26 mouse cellular contexts compared by ENCODE assay signal in genomic region chr6:116653191-116653590, GRCm38 (mm10). TPM values are rescaled to one million over a fixed set of nuclear protein-coding genes. Genes with fewer than 3 reads are reported as not detected.
A peak's percentile ranks its signal among the peaks of the same experiment; 100 is the strongest.
DNase-seq lines count a peak whose midpoint lies in the region; ATAC-seq and TF ChIP-seq lines count a peak whose summit lies in the region.
"Had no signal": no experiment of that assay in that cellular context is flagged by ENCODE, and none has a peak within 500 bp of the region (broad histone marks: within the 10 kb centered on the region; RNA-seq: fewer than 3 reads in every experiment).

No protein-coding gene starts in this region.

- peak overlapping the region; percentile 45 for H3K9ac ChIP-seq in heart, postnatal 0 days (replicated peaks; ENCODE audit: low read depth, low read length)
- 0 out of 2 replicates have a peak overlapping the region, but pooled peaks have one; percentile 0 for H3K9ac ChIP-seq in lung, embryonic 16.5 days (ENCODE audit: low read length)
- no peak overlapping the region for H3K9ac ChIP-seq in stomach, postnatal 0 days (ENCODE audit: low read length)
- H3K9ac ChIP-seq: embryonic facial prominence, embryonic 15.5 days; forebrain, postnatal 0 days; hindbrain, embryonic 13.5 days; intestine, embryonic 15.5 days had no signal

- H3K4me1 ChIP-seq in heart, postnatal 0 days (ENCODE audit: control insufficient read depth, insufficient read depth), result peaks cover 10% of the 10 kb centered on the region; the same call in 1 of the 2 replicates
- H3K4me1 ChIP-seq in lung, embryonic 16.5 days (replicated peaks; ENCODE audit: control insufficient read depth, insufficient read depth, low read length), result peaks cover 14% of the 10 kb centered on the region
- H3K4me1 ChIP-seq in stomach, postnatal 0 days (replicated peaks; ENCODE audit: control insufficient read depth, insufficient read depth), result peaks cover 2% of the 10 kb centered on the region; the same call in 1 of the 2 replicates

- peak overlapping the region; percentile 56; the same call in 1 of the 2 replicates for H3K4me3 ChIP-seq in heart, postnatal 0 days (ENCODE audit: low read depth, low read length)
- no peak overlapping the region for H3K4me3 ChIP-seq in lung, embryonic 16.5 days (ENCODE audit: low read length)
- H3K4me3 ChIP-seq in stomach, postnatal 0 days (ENCODE audit: low read depth, low read length), result no peak overlapping the region
- H3K4me3 ChIP-seq: embryonic facial prominence, embryonic 15.5 days; heart, embryonic 10.5 days; hindbrain, embryonic 10.5 days; hindbrain, embryonic 13.5 days; intestine, embryonic 15.5 days had no signal

- peak; percentile 91 for DNase-seq in heart, adult 11 months
- no peak for DNase-seq in heart, postnatal 14 days
- no peak for DNase-seq in heart, postnatal 0 days (ENCODE audit: low spot score)
- no peak for DNase-seq in heart, postnatal 10 days
- no peak for DNase-seq in lung, postnatal 25 days (ENCODE audit: low spot score)
- peak; percentile 12 for DNase-seq in stomach, postnatal 0 days (ENCODE audit: low spot score)
- DNase-seq in urinary bladder, postnatal 25 days (ENCODE audit: low spot score), result no peak
- DNase-seq: adrenal gland, adult 2 months; adrenal gland, postnatal 14 days; cerebellum, adult 11-12 months; cerebellum, adult 8-10 months; cerebellum, postnatal 36 days; embryo, embryonic 11 days; forebrain, postnatal 0 days; gastrocnemius, postnatal 10 days; gastrocnemius, postnatal 36 days; heart, postnatal 36 days had no signal

- H3K27ac ChIP-seq in heart, postnatal 0 days (ENCODE audit: low read depth), result peak overlapping the region; percentile 94
- H3K27ac ChIP-seq in lung, embryonic 16.5 days (ENCODE audit: low read length), result no peak overlapping the region
- H3K27ac ChIP-seq in stomach, postnatal 0 days (replicated peaks), result no peak overlapping the region
- H3K27ac ChIP-seq: embryonic facial prominence, embryonic 15.5 days; heart, embryonic 10.5 days; hindbrain, embryonic 13.5 days; intestine, embryonic 15.5 days had no signal

- intact Hi-C loops in heart, postnatal 14 days (cut with DNase I), result loop anchor here (5.0 kb wide), 2 partner anchors 36 to 1174 kb away; no protein-coding TSS in a partner anchor
- intact Hi-C loops in heart, postnatal 10 days (cut with DNase I), result loop anchor here (5.0 to 10.0 kb wide), 3 partner anchors 36 to 512 kb away; partner anchors contain the start of gene Cxcl12

- H3K9me3 ChIP-seq in heart, postnatal 0 days (replicated peaks; ENCODE audit: control insufficient read depth, low read length), result no peaks in the 10 kb centered on the region
- H3K9me3 ChIP-seq in lung, embryonic 16.5 days (ENCODE audit: control insufficient read depth, low read length), result no peaks in the 10 kb centered on the region
- H3K9me3 ChIP-seq in stomach, postnatal 0 days (ENCODE audit: control insufficient read depth, low read length), result no peaks in the 10 kb centered on the region
- H3K9me3 ChIP-seq: embryonic facial prominence, embryonic 15.5 days; heart, embryonic 10.5 days; hindbrain, embryonic 10.5 days; hindbrain, embryonic 13.5 days; intestine, embryonic 15.5 days had no signal

- H3K4me2 ChIP-seq in heart, postnatal 0 days (ENCODE audit: low read depth, low read length), result peak overlapping the region; percentile 73
- no peak overlapping the region for H3K4me2 ChIP-seq in lung, embryonic 16.5 days (ENCODE audit: low read depth, low read length)
- 0 out of 2 replicates have a peak overlapping the region, but pooled peaks have one; percentile 1 for H3K4me2 ChIP-seq in stomach, postnatal 0 days (replicated peaks; ENCODE audit: low read depth)
- H3K4me2 ChIP-seq: embryonic facial prominence, embryonic 15.5 days; hindbrain, embryonic 13.5 days; intestine, embryonic 15.5 days had no signal

- no peaks in the 10 kb centered on the region for H3K27me3 ChIP-seq in heart, postnatal 0 days (ENCODE audit: control insufficient read depth, insufficient read depth, low read length)
- H3K27me3 ChIP-seq in lung, embryonic 16.5 days (ENCODE audit: control insufficient read depth, insufficient read depth, low read depth, low read length), result no peaks in the 10 kb centered on the region
- no peaks in the 10 kb centered on the region for H3K27me3 ChIP-seq in stomach, postnatal 0 days (ENCODE audit: control insufficient read depth, insufficient read depth, low read length)
- H3K27me3 ChIP-seq: embryonic facial prominence, embryonic 15.5 days; hindbrain, embryonic 13.5 days; intestine, embryonic 15.5 days had no signal

- peaks cover 13% of the 10 kb centered on the region; the same call in 1 of the 2 replicates for H3K36me3 ChIP-seq in heart, postnatal 0 days (replicated peaks; ENCODE audit: control insufficient read depth, insufficient read depth, low read length)
- H3K36me3 ChIP-seq in lung, embryonic 16.5 days (ENCODE audit: control insufficient read depth, insufficient read depth, low read length), result no peaks in the 10 kb centered on the region
- no peaks in the 10 kb centered on the region for H3K36me3 ChIP-seq in stomach, postnatal 0 days (ENCODE audit: control insufficient read depth, insufficient read depth, low read length)
- H3K36me3 ChIP-seq: embryonic facial prominence, embryonic 15.5 days; heart, embryonic 10.5 days; intestine, embryonic 15.5 days had no signal

- no peak for ATAC-seq in heart, postnatal 0 days (ENCODE audit: insufficient read depth, low read depth)
- no peak for ATAC-seq in lung, embryonic 16.5 days (ENCODE audit: low read depth)
- no peak for ATAC-seq in stomach, postnatal 0 days (ENCODE audit: low FRiP score, low TSS enrichment)
- ATAC-seq: intestine, embryonic 15.5 days had no signal

- WGBS in heart, postnatal 0 days, result 58% methylated on average over 3 of the region's 3 CpGs
- 71% methylated on average over 3 of the region's 3 CpGs for WGBS in lung, embryonic 16.5 days
- 70% methylated on average over 3 of the region's 3 CpGs for WGBS in stomach, postnatal 0 days

- no peak for TF ChIP-seq CTCF in heart, postnatal 0 days (IDR thresholded peaks at IDR 0.05; ENCODE audit: low read depth)
- no peak for TF ChIP-seq CTCF in stomach, postnatal 0 days (IDR thresholded peaks at IDR 0.05; ENCODE audit: low read depth)

- TF ChIP-seq EP300 in heart, postnatal 0 days (IDR thresholded peaks at IDR 0.05; ENCODE audit: low read depth), result no peak
- no peak for TF ChIP-seq EP300 in stomach, postnatal 0 days (optimal IDR thresholded peaks at IDR 0.05)

RNA-seq across cellular contexts. Expression of gene Depp1, which starts 2.8 kb away (rescaled TPM):
- 100 to 1,000 TPM in 1 of 2 experiments, 10 to 100 TPM in 1; 99.4 to 129 TPM for total RNA-seq in heart, postnatal 14 days (2021)
- total RNA-seq in heart, postnatal 0 days (2014; rRNA removed; ENCODE audit: low replicate concordance), result 169 and 347 TPM in 2 replicates
- 41.3 and 49.6 TPM in 2 replicates for polyA plus RNA-seq in heart, postnatal 0 days (2015; fragmentation: Nextera tagmentation; extraction: Ambion mirVana)
- total RNA-seq in heart, postnatal 10 days (2021), result 10 to 100 TPM; 41.6 to 75.0 TPM
- polyA plus RNA-seq in lung, embryonic 16.5 days (2015; fragmentation: Nextera tagmentation; extraction: Ambion mirVana), result 45.0 and 61.1 TPM in 2 replicates
- polyA plus RNA-seq in stomach, postnatal 0 days (2015; fragmentation: Nextera tagmentation; extraction: Ambion mirVana), result 31.6 and 37.0 TPM in 2 replicates
- total RNA-seq: granulocyte monocyte progenitor cell, adult 5-6 weeks; MEL had no signal
- polyA plus RNA-seq: CD4-positive, CD25-positive, alpha-beta regulatory T cell, adult 4 months had no signal

RNA-seq across cellular contexts. Expression of gene Rassf4, which starts 20.6 kb away (rescaled TPM):
- 1 to 10 TPM; 7.7 TPM for total RNA-seq in heart, postnatal 14 days (2021)
- 1.6 and 2.6 TPM in 2 replicates for total RNA-seq in heart, postnatal 0 days (2014; rRNA removed; ENCODE audit: low replicate concordance)
- polyA plus RNA-seq in heart, postnatal 0 days (2015; fragmentation: Nextera tagmentation; extraction: Ambion mirVana), result 5.9 and 6.0 TPM in 2 replicates
- 1 to 10 TPM; 5.0 to 6.5 TPM for total RNA-seq in heart, postnatal 10 days (2021)
- 6.8 and 7.2 TPM in 2 replicates for polyA plus RNA-seq in lung, embryonic 16.5 days (2015; fragmentation: Nextera tagmentation; extraction: Ambion mirVana)
- polyA plus RNA-seq in stomach, postnatal 0 days (2015; fragmentation: Nextera tagmentation; extraction: Ambion mirVana), result 4.1 and 5.6 TPM in 2 replicates

RNA-seq across cellular contexts. Expression of gene Zfp422, which starts 24.4 kb away (rescaled TPM):
- 10 to 100 TPM; 28.9 to 29.5 TPM for total RNA-seq in heart, postnatal 14 days (2021)
- total RNA-seq in heart, postnatal 0 days (2014; rRNA removed; ENCODE audit: low replicate concordance), result 29.1 and 33.0 TPM in 2 replicates
- polyA plus RNA-seq in heart, postnatal 0 days (2015; fragmentation: Nextera tagmentation; extraction: Ambion mirVana), result 49.8 and 50.7 TPM in 2 replicates
- 10 to 100 TPM; 33.9 to 38.5 TPM for total RNA-seq in heart, postnatal 10 days (2021)
- 146 and 148 TPM in 2 replicates for polyA plus RNA-seq in lung, embryonic 16.5 days (2015; fragmentation: Nextera tagmentation; extraction: Ambion mirVana)
- polyA plus RNA-seq in stomach, postnatal 0 days (2015; fragmentation: Nextera tagmentation; extraction: Ambion mirVana), result 52.4 and 54.4 TPM in 2 replicates
- total RNA-seq: MEL had no signal

Comparison
In these comparisons a context has a peak if more than half of its experiments do, and no peak if none do; other contexts are left out.
1. DNase-seq: peak in heart, adult 11 months (single experiment) and stomach, postnatal 0 days (single experiment); none in heart, postnatal 14 days (0 of 2), heart, postnatal 0 days (single experiment), heart, postnatal 10 days (0 of 2), lung, postnatal 25 days (single experiment) and urinary bladder, postnatal 25 days (single experiment).